Mouse (Mus musculus) lung, embryonic 14.5 days (tissue): ENCODE results near the gene Gpr146. TPM values are rescaled to one million over a fixed set of nuclear protein-coding genes. Genes with fewer than 3 reads are reported as not detected.

Experiments
- ATAC-seq: fragments of 200-750 bp; cut with Nextera tagmentation; 2 replicates; pipeline ENCODE4 v1.8.0; 2017; ENCODE audit warnings: mild to moderate bottlenecking, moderate TSS enrichment, moderate library complexity; ENCODE audit not compliant: insufficient read depth
- DNase-seq: peaks from one replicate; pipeline ENCODE4 v3.0.0-alpha.2; 2015
- H3K27ac ChIP-seq: fragments of 300-500 bp; sonication (generic); 2 replicates; pipeline ENCODE4 v1.5.1; 2014; ENCODE audit warnings: low read depth, mild to moderate bottlenecking, moderate library complexity
- H3K27me3 ChIP-seq: fragments of 300-500 bp; sonication (generic); 2 replicates; pipeline ENCODE4 v1.6.1; 2014; ENCODE audit warnings: low read length, control low read depth; ENCODE audit not compliant: insufficient read depth
- H3K36me3 ChIP-seq: fragments of 300-500 bp; sonication (generic); 2 replicates; pipeline ENCODE4 v1.6.1; 2014; ENCODE audit warnings: control low read depth; ENCODE audit not compliant: insufficient read depth
- H3K4me1 ChIP-seq: fragments of 300-500 bp; sonication (generic); 2 replicates; pipeline ENCODE4 v1.6.1; 2014; ENCODE audit warnings: antibody characterized with exemption, control low read depth; ENCODE audit not compliant: insufficient read depth
- H3K4me2 ChIP-seq: fragments of 300-500 bp; sonication (generic); 2 replicates; pipeline ENCODE4 v1.6.1; 2014; ENCODE audit warnings: mild to moderate bottlenecking
- H3K4me3 ChIP-seq: fragments of 300-500 bp; sonication (generic); 2 replicates; pipeline ENCODE4 v1.5.1; 2014; ENCODE audit warnings: low read depth, low read length
- H3K9ac ChIP-seq: fragments of 300-500 bp; sonication (generic); 2 replicates; pipeline ENCODE4 v1.6.1; 2014
- H3K9me3 ChIP-seq: fragments of 300-500 bp; sonication (generic); 2 replicates; pipeline ENCODE4 v1.6.1; 2016; ENCODE audit warnings: low read depth, low read length, control low read depth
- CTCF ChIP-seq: IDR thresholded peaks from 2 replicates; pipeline ENCODE4 v1.5.1; 2016; ENCODE audit warnings: antibody characterized with exemption, low read depth
- WGBS: fragments of 180-500 bp; shearing (Covaris S2); extraction: QIAGEN DNeasy Blood & Tissue Kit; methylation state at CpG from one replicate; pipeline ENCODE4 v1.1.7; 2014; 5-methylcytosine and 5-hydroxymethylcytosine counted together
- polyA plus RNA-seq: library from polyadenylated mRNA; unstranded; fragments of >200 nt; fragmentation: Nextera tagmentation; extraction: Ambion mirVana; gene quantifications from 2 replicates; pipeline ENCODE4 v1.2.1, GENCODE M21; 2014

Gene Gpr146
- polyA plus RNA-seq, 1 experiment from 2014 or later, result 4.3 TPM

- Histone ChIP-seq H3K27me3 (no peaks in the 10 kb centered on the region), H3K27ac (no peak overlapping the region), H3K9me3 (no peaks in the 10 kb centered on the region), H3K4me2 (no peak overlapping the region), H3K9ac (no peak overlapping the region), H3K4me3 (no peak overlapping the region), H3K4me1 (peaks cover 40% of the 10 kb centered on the region), H3K36me3 (no peaks in the 10 kb centered on the region)
- TF ChIP-seq CTCF, result no peak
- WGBS, result 85% methylated on average over 2 of the region's 2 CpGs
- ATAC-seq (no peak), DNase-seq (no peak)
These were observed 2.7 kb upstream of the Gpr146 start for GRCm38 (mm10) chr5:139374841-139375240.

- H3K9me3 ChIP-seq, result no peaks in the 10 kb centered on the region
- H3K27me3 ChIP-seq, result no peaks in the 10 kb centered on the region
- no peak overlapping the region; the same call in none of the 2 replicates for H3K4me2 ChIP-seq
- H3K27ac ChIP-seq, result peak overlapping the region; percentile 85
- H3K4me3 ChIP-seq, result no peak overlapping the region
- H3K36me3 ChIP-seq, result no peaks in the 10 kb centered on the region
- WGBS, result 73% methylated on average over 7 of the region's 7 CpGs
- no peak for ATAC-seq
- no peak for TF ChIP-seq CTCF
- H3K9ac ChIP-seq, result no peak overlapping the region
- H3K4me1 ChIP-seq, result peaks cover 40% of the 10 kb centered on the region
- no peak for DNase-seq
These were observed 717 bp downstream of the Gpr146 start for GRCm38 (mm10) chr5:139378271-139378556.

- no peaks in the 10 kb centered on the region for H3K27me3 ChIP-seq
- peak; percentile 87 for DNase-seq
- H3K9ac ChIP-seq, result no peak overlapping the region
- H3K27ac ChIP-seq, result peak overlapping the region; percentile 85
- peak; percentile 62 for ATAC-seq
- TF ChIP-seq CTCF, result no peak
- H3K4me1 ChIP-seq, result peaks cover 40% of the 10 kb centered on the region
- H3K4me2 ChIP-seq, result peak overlapping the region; percentile 90
- WGBS, result 16% methylated on average over 21 of the region's 21 CpGs
- H3K9me3 ChIP-seq, result no peaks in the 10 kb centered on the region
- no peaks in the 10 kb centered on the region for H3K36me3 ChIP-seq
- H3K4me3 ChIP-seq, result no peak overlapping the region
These were observed 1.6 kb downstream of the Gpr146 start for GRCm38 (mm10) chr5:139378986-139379629.

GRCm38 (mm10) chr5:139379771-139380384, 2.4 kb downstream of the Gpr146 start:
- Histone ChIP-seq H3K4me1 (peaks cover 43% of the 10 kb centered on the region), H3K9ac (no peak overlapping the region; the same call in 1 of the 2 replicates), H3K27ac (peak overlapping the region; percentile 85)

GRCm38 (mm10) chr5:139380385-139381248, 3.1 kb downstream of the Gpr146 start:
- H3K4me3 ChIP-seq, result peak overlapping the region; percentile 70

More at GRCm38 (mm10) chr5:139379771-139380384, 2.4 kb downstream of the Gpr146 start:
- H3K27me3 ChIP-seq, result no peaks in the 10 kb centered on the region
- 18% methylated on average over 8 of the region's 8 CpGs for WGBS
- DNase-seq (no peak), ATAC-seq (0 out of 2 replicates have a peak, but pooled peaks have one; percentile 9)
- H3K9me3 ChIP-seq, result no peaks in the 10 kb centered on the region
- no peak for TF ChIP-seq CTCF
- H3K4me2 ChIP-seq, result peak overlapping the region; percentile 90
- H3K36me3 ChIP-seq, result no peaks in the 10 kb centered on the region
- H3K4me3 ChIP-seq, result peak overlapping the region; percentile 70

GRCm38 (mm10) chr5:139381586-139382513, 4.4 kb downstream of the Gpr146 start:
- H3K27me3 ChIP-seq, result no peaks in the 10 kb centered on the region
- TF ChIP-seq CTCF, result no peak
- no peaks in the 10 kb centered on the region for H3K9me3 ChIP-seq
- DNase-seq, result no peak
- H3K9ac ChIP-seq, result peak overlapping the region; percentile 28
- ATAC-seq, result no peak
- peak overlapping the region; percentile 90 for H3K4me2 ChIP-seq
- WGBS, result 71% methylated on average over 18 of the region's 18 CpGs
- H3K27ac ChIP-seq, result peak overlapping the region; percentile 81; the same call in 1 of the 2 replicates
- 0 out of 2 replicates have a peak overlapping the region, but pooled peaks have one; percentile 15 for H3K4me3 ChIP-seq
- H3K36me3 ChIP-seq, result no peaks in the 10 kb centered on the region
- peaks cover 42% of the 10 kb centered on the region for H3K4me1 ChIP-seq

More at GRCm38 (mm10) chr5:139380385-139381248, 3.1 kb downstream of the Gpr146 start:
- Histone ChIP-seq H3K27ac (peak overlapping the region; percentile 85), H3K4me1 (peaks cover 44% of the 10 kb centered on the region), H3K4me2 (peak overlapping the region; percentile 90), H3K36me3 (no peaks in the 10 kb centered on the region), H3K27me3 (no peaks in the 10 kb centered on the region), H3K9ac (peak overlapping the region; percentile 65), H3K9me3 (no peaks in the 10 kb centered on the region)
- ATAC-seq (peak; percentile 69), DNase-seq (peak; percentile 97)
- TF ChIP-seq CTCF, result no peak
- WGBS, result 1% methylated on average over 67 of the region's 73 CpGs
